Mouse (Mus musculus) cerebellum, adult 8-10 months (tissue): ENCODE results near the gene Denr.

ENCODE experiments used
- DNase-seq: peaks from one replicate; pipeline ENCODE4 v3.0.0; 2022

Denr gene

DNA sequence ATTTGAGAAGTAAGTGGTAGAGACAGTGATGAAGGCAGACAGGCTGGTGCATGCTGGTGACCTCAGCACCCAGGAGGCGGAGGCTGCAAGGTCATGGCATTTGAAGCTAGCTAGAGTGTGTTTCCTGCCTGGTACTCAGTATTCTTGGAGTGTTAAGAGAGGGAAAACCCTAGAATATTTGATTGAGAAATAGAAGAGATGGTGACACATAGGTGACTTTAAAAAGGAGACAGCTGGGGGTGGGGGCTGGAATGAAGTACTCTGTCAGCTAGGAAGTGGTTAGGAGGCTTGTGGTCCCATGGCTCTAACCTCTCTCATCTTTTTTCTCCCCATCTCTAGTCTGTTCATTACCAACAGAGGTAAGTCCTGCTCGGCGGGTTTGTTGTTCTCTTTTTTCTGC is 7.9 kb downstream of the Denr start:
- DNase-seq = no peak

DNA sequence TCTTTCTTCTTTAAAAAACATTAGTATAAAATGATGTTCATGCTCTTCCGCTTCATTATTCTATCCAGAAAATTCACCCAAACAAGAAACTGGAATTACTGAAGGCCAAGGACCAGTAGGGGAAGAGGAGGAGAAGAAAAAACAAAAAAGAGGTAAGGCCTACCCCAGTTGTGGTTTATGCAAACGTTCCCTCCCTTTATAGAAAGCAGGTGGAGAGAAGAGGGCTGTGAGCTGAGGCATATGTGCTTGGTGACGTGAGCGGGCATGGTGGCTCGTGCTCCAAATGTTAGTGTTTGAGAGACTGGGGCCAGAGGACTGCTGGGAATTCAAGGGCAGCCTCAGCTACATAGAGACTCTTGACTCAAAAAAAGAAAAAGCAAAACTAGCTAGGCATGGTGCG is 15.1 kb downstream of the Denr start:
- DNase-seq = no peak

DNA sequence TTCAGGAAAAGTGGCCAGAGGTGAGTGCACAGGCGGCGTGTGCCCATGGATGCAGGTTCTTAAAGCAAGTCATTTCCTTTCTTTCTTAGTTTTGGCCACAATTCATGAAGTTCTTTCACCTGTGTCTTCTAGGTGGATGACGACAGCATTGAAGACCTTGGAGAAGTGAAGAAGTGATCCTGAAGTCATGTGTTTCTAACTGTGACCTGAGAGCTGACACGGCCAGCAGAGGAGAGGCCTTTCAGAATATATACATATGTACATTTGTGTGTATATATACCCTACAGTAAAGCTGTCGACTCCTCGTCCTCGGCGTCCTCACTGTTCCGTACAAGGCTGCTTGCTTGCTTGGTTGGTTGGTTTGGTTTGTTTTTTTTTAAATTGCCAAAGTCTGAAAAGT is 20.1 kb downstream of the Denr start, which contains the start of gene Gm43518:
Gm43518 (plus strand) TSS at position 301 of the 400 bp plus-strand sequence.
- DNase-seq = no peak

DNA sequence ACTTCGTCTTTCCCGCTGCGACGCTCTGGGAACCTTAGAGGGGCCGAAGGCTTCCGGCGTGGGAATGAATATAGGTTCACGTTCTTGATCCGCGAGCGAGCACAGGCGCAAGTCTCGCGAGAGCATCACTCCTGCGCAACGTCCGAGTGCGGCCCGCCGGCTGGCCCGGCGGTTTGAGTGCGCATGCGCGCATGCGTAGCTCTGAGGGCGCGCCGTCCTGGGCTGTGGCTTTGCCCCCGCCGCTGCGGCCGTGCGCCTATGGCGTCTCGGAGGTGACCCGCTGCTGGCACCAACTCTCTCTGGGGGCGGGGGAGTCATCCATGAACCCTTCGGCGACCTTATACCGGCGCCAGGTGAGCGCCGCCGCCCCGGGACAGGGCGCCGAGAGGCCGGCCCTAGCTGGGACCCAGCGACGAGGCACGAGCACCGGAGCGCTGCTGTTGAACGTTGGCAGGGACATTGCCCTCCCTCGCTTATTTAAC is 23.6 kb downstream of the Denr start, which contains the start of gene Ccdc62:
Ccdc62 (plus strand) TSS at position 172 of the 482 bp plus-strand sequence.
- DNase-seq = peak; percentile 90

DNA sequence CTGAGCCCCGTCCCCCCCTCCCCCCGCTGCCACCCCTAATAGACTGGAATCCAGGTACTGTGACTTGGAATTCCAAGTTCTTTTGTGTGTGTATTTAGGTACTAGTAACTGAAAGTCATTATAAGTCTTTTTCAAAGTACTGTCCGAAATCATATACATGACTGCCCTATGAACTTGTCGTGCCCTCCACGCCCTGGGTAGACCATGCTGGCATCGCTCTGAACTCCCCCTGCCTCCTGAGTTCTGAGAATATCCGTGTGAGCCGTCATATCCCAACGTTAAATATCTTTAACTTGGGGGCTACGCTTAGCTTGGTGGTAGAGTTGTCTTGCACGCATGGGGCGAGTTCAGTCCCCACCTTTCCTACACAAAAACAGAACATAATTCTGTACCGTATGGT is 24.2 kb downstream of the Denr start:
- no peak for DNase-seq

DNA sequence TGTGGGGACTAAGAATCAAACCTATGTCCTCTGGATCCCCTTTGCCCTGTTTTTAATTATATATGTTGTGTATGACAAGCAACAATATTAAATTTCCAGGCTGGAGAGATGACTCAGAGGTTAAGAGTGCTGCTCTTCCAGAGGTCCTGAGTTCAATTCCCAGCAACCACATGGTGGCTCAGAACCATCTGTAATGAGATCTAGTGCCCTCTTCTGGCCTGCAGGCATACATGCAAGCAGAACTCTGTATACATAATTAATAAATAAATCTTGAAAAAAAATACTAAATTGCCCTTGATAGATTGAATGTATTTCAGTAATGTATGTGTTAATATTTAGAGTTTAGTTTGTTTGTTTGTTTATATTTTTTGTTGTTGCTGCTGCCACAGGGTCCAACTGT is 26.0 kb downstream of the Denr start:
- DNase-seq = no peak

DNA sequence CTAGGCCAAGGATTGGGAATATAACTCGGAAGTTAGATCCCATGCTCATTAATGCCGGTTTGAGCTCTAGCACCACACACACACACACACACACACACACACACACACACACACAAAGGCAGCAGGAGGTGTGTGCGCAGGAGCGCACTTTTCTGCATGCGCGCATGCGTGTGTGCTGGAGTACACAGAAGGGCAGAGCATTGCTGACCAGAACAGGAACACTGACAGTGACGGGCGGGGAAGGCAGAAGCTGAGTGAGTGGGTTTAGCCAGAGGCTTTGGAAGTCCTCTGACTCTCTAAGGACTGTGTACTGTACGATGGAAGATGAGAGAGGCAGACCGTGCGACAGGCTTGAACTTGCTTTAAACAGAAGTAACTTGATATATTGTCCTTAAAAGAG is 26.6 kb downstream of the Denr start:
- no peak for DNase-seq

DNA sequence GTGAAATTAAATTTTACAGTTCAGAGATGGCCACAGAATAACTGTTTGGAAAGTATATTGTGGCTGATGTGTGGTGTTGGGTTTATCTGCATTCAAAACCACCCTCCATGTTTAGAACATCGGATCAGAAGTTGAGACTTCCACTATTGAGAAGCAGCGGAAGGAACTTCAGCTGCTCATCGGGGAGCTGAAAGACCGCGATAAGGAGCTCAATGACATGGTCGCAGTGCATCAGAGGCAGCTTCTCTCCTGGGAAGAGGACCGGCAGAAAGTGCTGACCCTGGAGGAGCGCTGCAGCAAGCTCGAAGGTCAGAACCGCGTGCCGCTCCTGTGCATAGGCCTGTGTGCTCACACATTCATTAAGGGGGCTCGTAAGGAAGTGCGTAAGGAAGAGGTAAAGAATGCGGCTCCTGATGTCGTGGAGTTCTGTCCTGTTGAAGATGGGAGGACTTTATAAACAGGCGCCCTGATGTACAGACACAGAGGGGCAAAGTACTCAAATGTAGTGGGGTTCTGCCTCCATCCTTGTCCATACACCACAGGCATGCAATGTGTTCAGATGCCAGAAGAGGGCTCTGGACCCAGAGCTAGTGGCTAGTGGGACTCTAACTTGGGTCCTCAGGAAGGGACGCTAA is 27.1 kb downstream of the Denr start:
- DNase-seq = no peak

DNA sequence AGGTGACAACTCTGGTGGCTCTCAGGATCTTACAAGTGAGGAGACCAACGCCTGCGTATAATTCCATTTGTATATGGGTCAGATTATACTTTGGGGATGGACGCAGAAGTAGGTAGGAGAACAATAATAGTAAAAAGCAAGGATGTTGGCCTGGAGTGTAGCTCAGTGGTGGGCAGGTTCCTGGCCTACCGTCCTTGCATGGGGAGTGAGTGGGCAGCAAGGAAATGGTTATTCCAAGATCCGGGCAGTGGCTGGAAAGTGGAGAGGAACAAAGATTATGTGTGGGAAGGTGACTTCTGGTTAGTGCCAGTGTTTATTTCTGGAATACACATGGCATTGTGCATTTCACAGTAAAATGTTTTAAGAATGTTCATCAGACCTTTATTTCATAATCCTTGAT is 29.0 kb downstream of the Denr start:
- DNase-seq = no peak

DNA sequence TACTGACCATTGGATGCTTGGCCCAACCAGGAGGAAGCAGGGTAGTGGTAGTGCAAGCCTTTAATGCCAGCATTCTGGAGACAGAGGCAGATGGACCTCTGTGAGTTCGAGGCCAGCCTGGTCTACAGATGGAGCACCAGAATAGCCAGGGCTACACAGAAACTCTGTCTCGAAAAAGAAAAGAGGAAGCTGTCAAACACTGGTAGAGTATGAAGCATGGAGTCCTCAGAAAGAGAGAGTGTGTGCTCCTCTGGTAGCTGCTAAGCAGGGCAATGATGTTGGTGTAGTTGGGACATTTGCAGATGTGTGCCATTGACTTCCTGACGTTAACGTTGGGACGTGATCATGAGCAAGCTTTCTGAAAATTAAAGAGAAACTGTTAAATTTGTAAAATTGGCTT is 31.5 kb downstream of the Denr start:
- no peak for DNase-seq

DNA sequence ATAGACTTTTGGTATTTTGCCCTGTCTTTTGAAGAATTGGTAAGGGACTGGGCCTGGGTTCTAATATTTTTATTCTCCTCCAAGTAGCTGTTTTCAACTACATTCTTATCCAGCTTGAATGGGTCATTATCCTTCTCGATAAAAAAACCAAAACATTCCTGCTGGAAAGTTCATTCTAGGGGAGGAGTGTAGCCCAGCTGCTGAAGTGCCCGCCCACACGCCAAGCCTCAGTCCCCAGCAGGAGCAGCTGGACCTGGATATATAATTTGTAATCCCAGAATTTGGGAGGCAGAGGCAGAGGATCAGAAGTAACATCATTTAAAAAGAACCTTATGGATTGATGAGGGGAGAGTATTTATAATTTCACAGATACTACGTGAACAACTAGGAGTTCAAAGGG is 39.6 kb downstream of the Denr start:
- DNase-seq = no peak

DNA sequence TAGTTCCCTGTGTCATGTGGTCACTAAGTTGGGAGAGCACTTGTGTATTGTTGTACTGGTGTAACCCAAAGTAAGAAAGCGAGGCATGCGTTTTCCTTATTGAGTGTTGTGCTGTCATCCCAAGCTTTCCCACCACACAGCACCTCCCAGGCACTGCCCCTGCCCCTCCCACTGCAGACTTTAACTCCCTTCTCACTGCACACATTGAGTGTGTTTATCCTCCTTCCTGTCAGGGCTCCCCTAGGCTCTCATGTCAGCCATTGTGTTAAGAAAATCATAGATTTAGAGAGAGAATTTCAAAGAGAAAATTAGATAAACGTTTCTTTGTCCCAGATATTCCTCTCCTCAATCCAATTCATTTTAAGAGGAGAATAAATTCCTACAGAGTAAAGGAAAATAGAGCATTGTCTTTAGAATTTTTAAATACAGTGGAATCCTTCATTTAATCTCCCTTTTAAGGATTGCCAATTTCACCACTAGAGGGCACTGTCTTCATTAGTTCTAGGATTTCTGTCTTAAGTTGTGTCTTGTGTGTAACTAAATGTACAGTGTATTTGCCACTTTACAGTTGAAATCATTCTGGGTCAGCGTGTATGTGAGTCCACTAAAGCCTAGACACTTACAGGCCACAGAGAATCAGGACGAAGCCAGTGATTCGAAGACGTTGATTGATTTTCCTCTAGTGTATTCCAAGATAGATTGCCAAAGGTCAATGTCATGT is 40.2 kb downstream of the Denr start:
- peak; percentile 43 for DNase-seq

DNA sequence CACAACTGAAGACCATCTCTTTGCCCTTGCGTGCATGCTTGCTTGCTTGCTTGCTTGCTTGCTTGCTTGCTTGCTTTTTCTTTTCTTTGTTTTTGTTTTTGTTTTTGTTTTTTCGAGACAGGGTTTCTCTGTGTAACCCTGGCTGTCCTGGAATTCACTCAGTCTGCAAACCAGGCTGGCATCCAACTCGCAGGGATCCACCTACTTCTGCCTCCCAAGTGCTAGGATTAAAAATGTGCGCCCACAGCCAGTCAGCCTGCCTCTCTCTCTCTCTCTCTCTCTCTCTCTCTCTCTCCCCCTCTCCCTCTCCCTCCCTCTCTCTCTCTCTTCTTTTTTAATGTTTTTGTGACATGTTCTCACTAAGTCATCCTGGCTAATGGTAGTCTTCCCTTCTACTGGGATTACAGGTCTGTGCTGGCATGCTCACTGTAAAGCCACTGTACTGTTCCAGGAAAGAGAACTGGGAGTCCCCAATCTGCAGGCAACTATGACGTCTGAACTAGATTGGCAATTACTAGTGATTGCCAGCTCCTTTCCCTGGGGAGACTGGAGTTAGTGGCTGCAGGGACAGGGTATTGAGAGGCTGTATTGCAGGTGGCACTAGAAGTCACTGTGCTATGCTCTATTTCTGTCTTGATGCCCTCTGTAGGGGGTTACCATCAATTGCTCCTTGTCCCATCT is 45.5 kb downstream of the Denr start:
- DNase-seq = no peak

DNA sequence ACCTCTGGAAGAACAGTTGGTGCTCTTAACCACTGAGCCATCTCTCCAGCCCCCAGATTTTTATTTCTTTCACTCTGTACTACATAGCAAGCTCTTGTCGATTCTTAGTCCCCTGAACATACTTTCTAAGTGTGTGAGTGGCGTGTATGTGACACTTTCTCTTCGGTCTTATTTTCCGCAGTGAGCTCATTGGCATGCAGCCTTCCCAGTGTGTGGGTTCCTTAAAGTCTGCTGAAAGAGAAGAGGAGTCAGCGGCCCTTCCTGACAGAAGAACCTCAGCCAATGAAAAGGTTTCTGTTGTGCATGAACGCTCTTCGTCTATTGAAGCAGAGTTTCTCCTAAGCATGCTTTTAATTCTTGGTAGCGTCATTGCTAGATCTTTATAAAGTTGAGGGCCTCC is 50.2 kb downstream of the Denr start:
- DNase-seq = no peak

DNA sequence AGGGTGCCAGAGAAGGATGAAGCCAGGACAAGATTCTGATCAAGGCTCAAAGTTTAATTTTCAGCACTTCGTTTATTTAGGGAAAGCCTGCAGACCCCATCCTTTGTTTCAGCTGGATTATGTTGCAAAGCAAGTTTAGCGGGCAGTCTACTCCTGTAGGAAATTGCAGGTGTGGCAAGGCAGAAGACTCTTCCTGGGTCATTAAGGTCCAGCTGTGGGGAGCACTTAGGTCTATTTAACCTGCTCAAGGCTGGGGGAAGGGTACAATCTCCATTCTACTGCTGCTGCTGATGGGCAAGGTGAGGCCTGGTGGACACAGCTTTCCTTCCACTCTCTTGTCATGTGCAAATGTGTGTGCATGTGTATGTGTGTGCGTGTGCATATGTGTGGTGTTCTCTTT is 52.0 kb downstream of the Denr start:
- no peak for DNase-seq

DNA sequence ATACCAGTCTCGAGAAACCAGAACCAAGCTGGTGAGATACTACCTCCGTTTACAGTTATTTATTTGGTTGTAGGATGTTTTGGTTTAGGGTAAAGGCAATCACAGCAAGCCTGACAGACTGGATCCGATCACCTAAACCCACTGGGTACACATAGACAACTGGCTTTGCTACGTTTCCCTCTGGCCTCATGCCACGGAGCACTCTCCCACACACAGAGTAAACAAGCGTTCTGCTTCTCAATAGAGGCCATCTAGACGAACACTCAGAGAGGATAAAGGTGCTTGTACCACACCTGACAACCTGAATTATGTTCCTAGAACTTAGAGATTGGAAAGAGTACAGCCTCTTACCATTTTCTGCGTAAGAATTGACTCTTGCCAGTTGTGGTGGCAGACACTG is 53.2 kb downstream of the Denr start:
- no peak for DNase-seq

DNA sequence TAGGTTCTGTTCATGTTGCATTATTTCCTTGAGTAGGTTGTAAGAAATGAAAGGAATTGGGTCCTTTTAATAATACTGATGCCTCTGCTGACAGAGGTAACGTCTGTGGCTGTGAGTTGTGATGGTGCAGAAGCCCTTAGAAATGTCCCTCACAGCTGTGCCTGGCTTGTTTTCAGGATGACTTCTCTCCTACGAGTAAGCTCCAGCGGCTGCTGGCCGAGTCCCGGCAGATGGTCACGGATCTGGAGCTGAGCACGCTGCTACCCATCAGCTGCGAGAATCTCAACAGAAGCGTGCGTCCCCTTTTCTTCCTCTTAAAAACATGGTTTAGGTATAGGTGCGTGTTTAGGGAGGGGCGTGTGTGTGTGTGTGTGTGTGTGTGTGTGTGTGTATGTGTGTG is 54.1 kb downstream of the Denr start:
- DNase-seq = no peak

DNA sequence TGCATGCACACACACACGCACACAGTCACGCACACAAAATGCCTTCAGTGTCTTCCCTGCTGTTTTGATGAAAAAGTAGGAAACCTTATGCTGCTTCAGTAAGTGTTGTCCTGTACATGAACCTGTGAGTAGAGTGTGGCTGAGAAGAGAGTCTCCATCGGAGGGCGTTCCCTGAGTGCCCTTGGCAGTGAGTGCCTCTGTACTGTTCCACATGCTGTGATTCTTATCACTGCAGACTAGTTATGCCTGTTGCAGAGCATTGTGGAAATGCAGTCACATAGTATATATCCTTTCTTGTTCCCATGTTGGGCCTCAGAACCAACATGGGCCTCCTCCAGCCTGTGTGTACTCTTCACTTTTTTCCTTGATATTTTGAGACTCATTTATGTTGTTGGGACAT is 57.2 kb downstream of the Denr start:
- no peak for DNase-seq

DNA sequence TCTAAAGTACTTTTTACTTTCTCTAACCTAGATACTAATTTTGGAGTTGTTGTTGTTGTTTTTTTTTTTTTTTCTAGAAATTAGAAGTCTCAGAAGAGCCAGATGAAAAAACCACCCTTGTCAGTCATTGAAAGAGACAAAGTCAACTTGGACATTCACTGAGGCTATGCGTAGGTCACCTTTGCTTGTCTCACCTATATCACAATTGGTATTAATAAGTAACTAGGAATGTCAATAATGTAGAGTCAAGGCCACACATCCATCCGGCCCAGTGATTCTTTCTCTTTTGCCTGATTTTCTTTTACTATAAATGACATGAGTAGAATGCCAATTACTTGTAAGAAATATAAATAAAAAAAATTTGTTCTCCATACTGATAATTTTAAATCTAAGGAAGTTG is 59.8 kb downstream of the Denr start:
- no peak for DNase-seq

DNA sequence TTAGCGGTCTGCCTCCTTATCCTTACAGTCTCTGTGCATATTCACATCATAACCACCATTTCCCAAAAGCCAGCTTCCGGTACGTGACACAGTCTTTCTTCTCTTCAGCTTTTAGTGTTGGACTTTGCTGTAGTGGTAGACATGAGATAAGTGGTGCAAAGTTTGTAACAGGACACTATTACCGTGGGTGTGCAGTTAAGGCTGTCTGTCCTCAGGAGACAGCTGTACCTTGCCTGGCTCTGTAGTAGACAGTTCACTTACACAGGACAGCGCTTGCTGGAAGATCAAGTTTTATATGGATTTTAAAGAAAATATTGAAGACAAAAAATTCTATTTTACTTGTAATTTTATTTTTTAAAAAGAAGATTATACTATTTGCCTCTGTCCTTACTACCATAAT is 61.5 kb downstream of the Denr start:
- DNase-seq = no peak

DNA sequence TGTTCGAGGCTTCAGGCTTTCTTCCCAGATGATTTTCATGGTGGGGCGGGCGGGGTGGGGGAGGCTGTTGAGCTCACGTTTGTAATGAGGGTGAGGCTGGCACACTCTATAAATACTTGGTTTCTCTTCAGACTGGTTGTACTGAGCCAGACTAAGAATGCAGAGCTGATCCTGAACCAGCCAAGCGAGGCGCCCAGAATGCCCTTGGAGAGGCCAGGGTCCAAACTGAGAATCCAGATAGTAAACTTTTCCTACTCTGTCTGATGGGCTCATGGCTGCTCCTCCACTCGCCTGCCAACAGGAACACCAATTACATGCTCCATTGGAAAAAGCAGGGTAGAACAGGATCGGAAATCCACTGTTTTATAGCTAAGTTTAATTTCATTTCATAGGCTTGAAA is 62.2 kb downstream of the Denr start:
- DNase-seq = no peak

DNA sequence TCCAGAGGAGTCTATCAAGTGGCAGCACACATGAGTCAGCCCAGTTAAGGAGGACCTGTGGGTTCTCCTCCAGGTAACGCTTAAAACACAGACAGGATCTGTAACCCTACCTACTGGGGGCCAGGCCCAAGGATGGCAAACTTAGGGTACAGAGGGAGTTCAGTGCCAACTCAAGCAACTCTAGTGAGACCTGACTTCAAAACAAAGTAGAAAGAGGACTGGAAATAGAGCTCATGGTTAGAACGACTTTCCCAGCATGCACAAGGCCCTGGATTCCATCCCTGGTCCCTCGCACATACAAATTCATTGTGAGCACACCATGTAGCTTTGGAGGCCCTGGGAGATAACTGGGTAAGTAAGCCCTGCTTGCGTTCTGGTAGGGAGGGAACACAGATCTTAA is 63.6 kb downstream of the Denr start:
- DNase-seq = no peak

DNA sequence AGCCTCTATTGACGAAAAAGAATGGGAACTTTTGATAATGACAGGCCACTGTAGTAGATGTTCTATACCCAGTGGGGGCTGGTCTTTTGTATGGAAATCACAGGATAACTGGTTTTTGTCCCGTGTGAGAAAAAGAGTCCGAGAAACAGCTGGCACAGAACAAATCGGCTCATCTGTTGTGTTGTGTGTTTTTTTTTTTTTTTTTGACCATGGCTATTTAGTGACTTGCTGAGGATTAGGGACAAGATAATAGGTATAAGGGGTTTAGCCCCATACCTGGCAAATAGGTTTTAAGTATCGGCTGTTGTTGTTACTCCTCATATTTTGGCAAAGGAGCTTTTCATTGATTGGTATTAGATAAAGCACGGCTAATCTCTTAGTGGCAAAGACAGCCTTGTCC is 65.5 kb downstream of the Denr start:
- DNase-seq = no peak
